Mouse (Mus musculus) layer of hippocampus, adult 11-12 months (tissue): Measurements from ENCODE around the gene Mrc1.
A peak's percentile ranks its signal among the peaks of the same experiment; 100 is the strongest.

Experiments
- DNase-seq: peaks from one replicate; pipeline ENCODE4 v3.0.0; 2022; ENCODE audit warnings: low spot score

The Mrc1 gene

GRCm38 (mm10) chr2:14244668-14245067 lies 15.5 kb downstream of the Mrc1 start:
- no peak for DNase-seq

DNA sequence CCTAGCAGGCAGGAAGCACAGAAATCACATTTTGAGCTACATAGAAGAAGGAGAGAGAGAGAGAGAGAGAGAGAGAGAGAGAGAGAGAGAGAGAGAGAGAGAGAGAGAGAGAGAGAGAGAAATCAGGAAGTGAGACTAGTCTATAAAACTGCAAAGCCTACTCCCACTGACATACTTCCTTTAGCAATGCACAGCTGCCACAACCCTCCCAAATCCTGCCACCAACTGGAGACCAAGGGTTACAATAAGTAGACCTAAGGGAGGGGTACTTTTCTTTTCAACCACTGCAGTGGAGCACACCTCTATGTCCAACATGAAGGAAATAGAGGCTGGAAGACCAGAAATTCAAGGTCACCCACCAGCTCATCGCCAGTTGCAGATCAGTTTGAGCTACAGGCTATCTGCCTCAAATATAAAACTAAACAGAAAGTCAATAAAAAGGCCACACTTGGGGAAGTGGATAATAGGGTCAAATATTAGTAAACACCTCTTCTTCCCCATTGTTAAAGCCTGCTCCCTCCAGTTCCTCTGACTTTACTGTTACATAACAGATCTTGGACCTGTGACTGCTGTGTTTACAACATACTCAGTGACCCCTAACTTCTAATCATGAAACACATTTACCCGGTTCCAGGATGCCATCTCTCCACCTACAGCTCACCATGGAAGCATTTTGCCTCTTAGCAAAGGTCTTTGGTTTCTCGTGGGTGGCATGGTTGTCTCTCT lies 20.8 kb downstream of the Mrc1 start:
- no peak for DNase-seq

DNA sequence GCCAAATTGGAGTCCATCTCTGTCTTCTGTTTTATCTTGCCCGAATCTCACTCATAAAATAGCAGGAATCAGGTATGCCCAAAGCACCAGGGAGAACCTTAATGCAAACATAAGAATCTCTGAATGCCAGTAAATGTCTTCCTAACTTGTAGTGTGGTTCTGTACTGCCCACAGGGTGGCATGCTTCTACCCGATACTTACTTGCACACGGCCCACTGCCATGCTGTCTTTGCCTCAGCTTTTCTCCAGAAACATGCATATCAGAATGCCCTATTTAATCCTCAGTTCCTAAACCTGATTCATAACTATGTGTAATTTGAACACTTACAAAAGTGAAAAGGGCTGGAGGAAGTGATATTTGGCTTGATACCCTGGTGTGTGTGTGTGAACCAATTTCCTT lies 22.7 kb downstream of the Mrc1 start:
- no peak for DNase-seq

DNA sequence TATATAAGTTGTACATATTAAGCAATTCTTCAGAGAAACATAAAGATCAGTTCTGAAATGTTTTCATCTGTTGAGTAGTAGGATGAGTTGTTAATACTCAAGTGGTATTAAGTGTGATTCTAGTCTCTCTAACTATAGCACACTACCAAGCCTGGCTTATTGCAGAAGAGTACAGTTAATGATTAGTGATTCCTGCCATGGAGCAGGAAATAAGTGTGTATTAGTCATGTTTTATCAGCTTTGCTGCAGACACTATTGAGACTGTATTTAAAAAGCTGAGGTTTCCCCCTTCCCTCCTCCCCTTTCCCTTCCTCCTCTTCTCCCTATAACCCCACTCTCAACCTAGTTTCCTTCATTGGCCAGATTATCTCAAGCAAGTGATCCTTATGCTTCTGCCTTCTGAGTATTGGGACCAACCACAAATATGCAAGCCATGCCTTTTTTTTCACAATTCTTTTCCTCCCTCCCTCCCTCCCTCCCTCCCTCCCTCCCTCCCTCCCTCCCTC lies 29.2 kb downstream of the Mrc1 start:
- no peak for DNase-seq

DNA sequence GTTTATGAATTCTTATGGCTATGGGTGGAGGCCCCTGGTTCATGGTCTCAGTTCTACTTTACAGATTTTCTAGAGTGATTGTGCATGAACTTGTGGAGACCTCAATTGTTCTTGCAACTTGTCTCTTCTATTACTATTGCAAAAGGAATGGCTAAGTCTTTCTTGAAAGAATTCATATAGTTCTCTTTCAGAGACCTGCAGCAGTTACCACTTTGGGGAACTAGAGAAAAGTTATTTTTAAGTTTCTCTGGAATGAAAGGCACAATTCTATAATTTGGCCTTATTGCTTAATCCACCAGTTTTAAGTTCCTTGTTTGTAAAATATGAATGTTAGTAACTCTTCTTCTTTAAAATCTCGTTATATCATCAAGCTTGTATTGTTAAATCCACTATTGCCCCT lies 32.9 kb downstream of the Mrc1 start:
- DNase-seq = no peak

DNA sequence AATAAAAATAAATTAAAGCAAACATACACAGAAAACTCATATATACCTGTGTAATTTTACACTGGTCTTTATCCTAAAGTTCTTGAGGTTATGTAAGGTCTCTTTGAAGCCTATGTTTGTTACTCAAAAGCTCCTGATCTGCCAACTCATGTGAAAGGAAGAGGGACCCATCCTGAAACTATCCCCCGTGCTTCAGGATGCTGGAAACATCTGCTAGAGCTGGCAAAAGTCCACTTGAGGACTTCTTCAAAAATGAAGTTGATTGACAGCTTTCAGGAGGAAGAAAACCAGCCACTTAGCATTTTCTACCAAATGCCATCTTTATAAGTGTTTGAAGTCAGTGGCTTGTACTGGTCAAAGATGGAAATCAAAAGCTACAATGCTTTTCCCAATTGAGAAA lies 40.0 kb downstream of the Mrc1 start:
- no peak for DNase-seq

DNA sequence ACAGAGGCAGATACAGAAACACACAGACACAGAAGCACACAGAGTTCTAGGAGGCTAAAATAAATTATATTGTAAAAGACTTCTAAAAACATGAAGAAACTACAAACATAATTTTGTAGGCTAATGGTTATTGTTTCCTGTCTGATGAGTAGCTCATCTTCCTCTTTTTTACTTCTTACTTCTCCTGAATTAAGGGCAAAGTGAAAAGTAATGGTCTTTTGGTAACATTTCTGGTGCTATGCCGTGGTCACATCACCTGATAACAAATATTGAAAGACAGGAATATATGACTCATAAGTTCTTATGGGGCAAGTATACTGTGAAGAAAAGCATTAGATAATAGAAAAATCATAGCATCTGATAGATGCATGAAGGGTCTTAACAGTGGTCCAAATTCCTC lies 42.9 kb downstream of the Mrc1 start:
- DNase-seq = no peak

DNA sequence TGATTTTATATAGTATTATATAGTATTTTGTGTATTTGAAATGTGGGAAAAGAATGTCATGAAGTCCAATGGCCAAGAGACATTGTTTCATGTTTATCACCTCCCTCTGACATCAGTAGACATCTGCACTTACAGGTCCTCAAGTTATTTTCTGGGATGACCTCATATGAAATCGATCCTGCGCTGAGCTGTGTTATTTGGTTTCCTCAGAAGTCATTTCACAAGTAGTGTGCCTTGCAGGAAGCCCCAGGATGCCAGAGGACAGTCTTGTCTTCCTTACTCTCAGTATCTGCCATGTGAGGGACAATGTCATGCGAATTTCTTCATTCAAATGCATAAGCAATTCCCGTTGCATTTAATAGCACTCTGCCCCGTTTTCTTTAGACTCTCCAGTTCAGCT lies 46.6 kb downstream of the Mrc1 start:
- DNase-seq = no peak

DNA sequence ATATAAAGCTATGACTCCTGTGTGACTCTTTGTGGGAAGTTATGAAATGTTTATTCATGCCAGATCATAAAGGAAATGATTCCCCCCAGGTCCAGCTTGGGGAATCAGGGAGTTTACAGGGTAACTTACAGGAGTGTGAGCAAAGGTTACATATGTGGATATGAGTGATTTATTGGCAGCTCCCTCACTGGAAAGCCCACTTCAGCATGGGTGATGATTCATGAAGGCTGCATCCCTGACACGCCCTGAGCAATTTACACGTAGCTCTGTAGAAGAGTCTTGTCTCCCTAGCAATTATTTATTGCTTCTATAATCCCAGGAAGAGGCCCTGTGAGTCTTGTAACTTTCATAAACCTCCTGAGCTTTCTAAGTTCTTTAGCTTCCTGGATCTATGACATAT lies 50.1 kb downstream of the Mrc1 start:
- DNase-seq = no peak

GRCm38 (mm10) chr2:14279795-14280194 lies 50.6 kb downstream of the Mrc1 start:
- no peak for DNase-seq

GRCm38 (mm10) chr2:14295334-14295733 lies 66.1 kb downstream of the Mrc1 start:
- peak; percentile 93 for DNase-seq

DNA sequence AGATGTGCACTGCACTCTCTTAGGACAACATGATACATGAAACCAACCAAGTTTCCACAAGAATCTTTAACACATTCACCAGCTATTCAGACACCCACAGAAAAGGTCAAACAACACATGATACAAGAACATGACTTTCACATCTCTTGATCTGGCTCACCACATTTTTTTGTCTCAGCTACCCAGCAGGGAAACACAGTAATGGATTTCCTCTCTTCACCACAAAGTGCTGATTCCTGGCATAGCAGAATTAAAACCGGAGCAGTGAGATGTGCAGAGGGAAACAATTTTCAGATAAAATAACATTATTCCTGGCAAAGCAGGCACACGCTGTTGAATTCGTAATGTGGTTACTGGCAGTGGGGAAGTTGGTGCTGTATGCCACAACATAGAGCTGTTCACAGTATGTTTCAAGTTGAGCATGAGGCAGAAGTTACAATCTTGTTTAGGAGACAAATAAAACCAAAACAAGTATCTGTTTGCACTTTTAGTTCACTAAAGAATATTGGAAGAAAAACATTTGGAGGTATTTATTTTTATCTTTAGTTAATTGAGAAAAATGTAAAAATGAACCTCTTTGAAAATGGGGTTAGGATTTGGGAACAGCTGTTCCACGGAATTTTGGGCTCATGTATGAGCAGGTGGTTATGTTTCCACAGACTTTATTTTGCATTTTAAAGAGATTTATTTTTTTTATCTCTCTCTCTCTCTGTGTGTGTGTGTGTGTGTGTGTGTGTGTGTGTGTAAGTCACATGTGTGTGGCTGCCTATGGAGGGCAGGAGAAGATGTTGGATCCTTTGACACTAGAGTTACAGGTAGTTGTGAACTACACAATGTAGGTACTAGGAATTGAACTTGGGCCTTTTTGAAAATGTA lies 83.6 kb downstream of the Mrc1 start:
- peak; percentile 11 for DNase-seq

- no peak for DNase-seq
Observed at GRCm38 (mm10) chr2:14315113-14315512, 85.9 kb downstream of the Mrc1 start.

- DNase-seq = peak; percentile 69
Observed at GRCm38 (mm10) chr2:14341652-14342308, 112.6 kb downstream of the Mrc1 start.

DNA sequence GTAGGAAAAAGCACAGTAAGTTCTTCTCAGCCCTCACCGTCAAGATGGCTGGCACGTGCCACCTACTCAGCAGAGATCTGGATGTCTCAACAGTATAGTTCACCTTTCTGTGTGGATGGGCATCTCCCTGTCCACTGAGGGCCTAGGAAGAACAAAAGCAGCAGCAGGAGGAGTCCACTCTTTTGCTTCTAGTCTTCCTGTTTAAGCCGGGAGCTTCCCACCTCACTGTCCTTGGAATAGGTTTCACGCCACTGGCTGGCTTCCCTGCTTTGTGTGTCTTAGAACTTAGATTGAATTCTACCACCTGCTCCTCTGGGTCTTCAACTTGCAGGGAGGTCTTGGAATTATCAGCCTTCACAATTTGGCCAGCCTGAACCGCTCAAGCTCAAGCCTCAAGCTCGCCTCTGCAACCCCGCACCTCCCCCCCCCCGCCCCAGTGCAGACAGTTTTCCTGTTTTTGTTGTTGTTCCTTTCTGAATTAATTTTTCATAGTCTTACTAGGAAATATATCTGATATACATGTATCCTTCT lies 113.2 kb downstream of the Mrc1 start:
- DNase-seq = no peak
